Mouse (Mus musculus): Measurements from ENCODE around the gene Fcgr2b.

The Fcgr2b gene

GRCm38 (mm10) chr1:170976447-170976846 is at the start of gene Fcgr2b:
Gene Fcgr2b, minus strand, starts transcription at chr1:170976547.
- DNase-seq (ENCODE audit: low spot score in 2 of 2) = no peak

- DNase-seq (ENCODE audit: low spot score in 2 of 2) = no peak
Measured at GRCm38 (mm10) chr1:171019311-171019950, 43.1 kb upstream of the Fcgr2b start.

GRCm38 (mm10) chr1:171018737-171019136 is 42.4 kb upstream of the Fcgr2b start, which contains the start of gene Fcgr4:
Gene Fcgr4, plus strand, starts transcription at chr1:171018920.
- no peak for DNase-seq (ENCODE audit: low spot score in 2 of 2)

- DNase-seq (ENCODE audit: low spot score in 2 of 2) = peak in 1 of 2 experiments; percentile 31
Measured at GRCm38 (mm10) chr1:171017468-171018158, 41.3 kb upstream of the Fcgr2b start.

GRCm38 (mm10) chr1:171016676-171017356 is 40.5 kb upstream of the Fcgr2b start:
- DNase-seq (ENCODE audit: low spot score in 2 of 2) = no peak

- no peak for DNase-seq (ENCODE audit: low spot score in 2 of 2)
Measured at GRCm38 (mm10) chr1:171011733-171012132, 35.4 kb upstream of the Fcgr2b start.

GRCm38 (mm10) chr1:171006905-171007304 is 30.6 kb upstream of the Fcgr2b start:
- peak; percentile 25 to 58 for DNase-seq (ENCODE audit: low spot score in 2 of 2)

- DNase-seq (ENCODE audit: low spot score in 2 of 2) = no peak
Measured at GRCm38 (mm10) chr1:171006335-171006734, 30.0 kb upstream of the Fcgr2b start.

GRCm38 (mm10) chr1:171005586-171005985 is 29.2 kb upstream of the Fcgr2b start:
- DNase-seq (ENCODE audit: low spot score in 2 of 2) = no peak

GRCm38 (mm10) chr1:171005081-171005480 is 28.7 kb upstream of the Fcgr2b start:
- DNase-seq (ENCODE audit: low spot score in 2 of 2) = no peak

GRCm38 (mm10) chr1:170999811-171000210 is 23.5 kb upstream of the Fcgr2b start:
- DNase-seq (ENCODE audit: low spot score in 2 of 2) = no peak

GRCm38 (mm10) chr1:170997756-170998655 is 21.7 kb upstream of the Fcgr2b start:
- DNase-seq (ENCODE audit: low spot score in 2 of 2) = peak; percentile 40 to 44

GRCm38 (mm10) chr1:170996753-170997152 is 20.4 kb upstream of the Fcgr2b start:
- DNase-seq (ENCODE audit: low spot score in 2 of 2) = peak; percentile 61 to 69

GRCm38 (mm10) chr1:170996034-170996433 is 19.7 kb upstream of the Fcgr2b start:
- DNase-seq (ENCODE audit: low spot score in 2 of 2) = no peak

GRCm38 (mm10) chr1:170992550-170992949 is 16.2 kb upstream of the Fcgr2b start:
- DNase-seq (ENCODE audit: low spot score in 2 of 2) = peak; percentile 62 to 67

- DNase-seq (ENCODE audit: low spot score in 2 of 2) = no peak
Measured at GRCm38 (mm10) chr1:170989656-170990055, 13.3 kb upstream of the Fcgr2b start.

- DNase-seq (ENCODE audit: low spot score in 2 of 2) = no peak
Measured at GRCm38 (mm10) chr1:170985861-170986260, 9.5 kb upstream of the Fcgr2b start.

GRCm38 (mm10) chr1:170985092-170985491 is 8.7 kb upstream of the Fcgr2b start:
- no peak for DNase-seq (ENCODE audit: low spot score in 2 of 2)

GRCm38 (mm10) chr1:170983066-170983465 is 6.7 kb upstream of the Fcgr2b start:
- DNase-seq (ENCODE audit: low spot score in 2 of 2) = peak in 1 of 2 experiments; percentile 25

GRCm38 (mm10) chr1:170982301-170982700 is 6.0 kb upstream of the Fcgr2b start:
- no peak for DNase-seq (ENCODE audit: low spot score in 2 of 2)

- DNase-seq (ENCODE audit: low spot score in 2 of 2) = peak in 1 of 2 experiments; percentile 42
Measured at GRCm38 (mm10) chr1:170981679-170982078, 5.3 kb upstream of the Fcgr2b start.

- peak; percentile 61 to 84 for DNase-seq (ENCODE audit: low spot score in 2 of 2)
Measured at GRCm38 (mm10) chr1:170978601-170979000, 2.3 kb upstream of the Fcgr2b start.

Data from natural killer cell, adult 2 months (primary cell).